Mouse (Mus musculus) thymus, adult 2 months (tissue): ENCODE results near the gene Ing4. TPM values are rescaled to one million over a fixed set of nuclear protein-coding genes. Genes with fewer than 3 reads are reported as not detected.
"Not testable (repeated sequence)": the region's sequence is repeated elsewhere in the genome, so short reads cannot be mapped to it uniquely, and the experiment has no call there.

ENCODE experiments used
- DNase-seq: peaks from one replicate; pipeline ENCODE4 v3.0.0; 2021
- H3K27ac ChIP-seq: fragments of 200-500 bp; 2 replicates; pipeline ENCODE4 v1.5.1; 2012; ENCODE audit warnings: low read length, control low read depth; ENCODE audit not compliant: control insufficient read depth, insufficient read depth
- H3K27me3 ChIP-seq: fragments of 200-500 bp; 2 replicates; pipeline ENCODE4 v1.6.1; 2012; ENCODE audit warnings: mild to moderate bottlenecking, low read length, moderate library complexity, mixed read lengths; ENCODE audit not compliant: control insufficient read depth, insufficient read depth
- H3K36me3 ChIP-seq: fragments of 200-500 bp; 2 replicates; pipeline ENCODE4 v1.6.1; 2012; ENCODE audit warnings: mild to moderate bottlenecking, low read length, moderate library complexity; ENCODE audit not compliant: control insufficient read depth, insufficient read depth
- H3K4me1 ChIP-seq: fragments of 200-500 bp; replicated peaks from 2 replicates; pipeline ENCODE4 v1.6.1; 2012; ENCODE audit warnings: low read length; ENCODE audit not compliant: control insufficient read depth, insufficient read depth
- H3K4me3 ChIP-seq: fragments of 200-500 bp; 2 replicates; pipeline ENCODE4 v1.5.1; 2012; ENCODE audit warnings: mild to moderate bottlenecking, low read length, control low read depth, moderate library complexity; ENCODE audit not compliant: control insufficient read depth, insufficient read depth
- CTCF ChIP-seq: fragments of 200-500 bp; IDR thresholded peaks from 2 replicates; pipeline ENCODE4 v1.5.1; 2012; ENCODE audit warnings: mild to moderate bottlenecking, control low read depth, low read length, moderate library complexity, borderline replicate concordance; ENCODE audit not compliant: control insufficient read depth, poor library complexity, insufficient read depth; ENCODE audit errors: extremely low read depth
- POLR2A ChIP-seq: fragments of 200-500 bp; IDR thresholded peaks from 2 replicates; pipeline ENCODE4 v1.6.1; 2012; ENCODE audit warnings: mild to moderate bottlenecking, low read length, control low read depth, moderate library complexity; ENCODE audit not compliant: control insufficient read depth, poor library complexity, insufficient read depth; ENCODE audit errors: extremely low read depth
- WGBS: fragments of 180-500 bp; shearing (Covaris S2); methylation state at CpG from one replicate; pipeline ENCODE4 v1.1.7; 2018; 5-methylcytosine and 5-hydroxymethylcytosine counted together
- polyA plus RNA-seq: library from polyadenylated mRNA; depleted of rRNA; stranded (reverse); fragments of >200 nt; gene quantifications from 2 replicates; pipeline ENCODE4 v1.2.3, GENCODE M21; 2012

The Ing4 gene
- polyA plus RNA-seq, 1 experiment: 96.8 TPM

DNA sequence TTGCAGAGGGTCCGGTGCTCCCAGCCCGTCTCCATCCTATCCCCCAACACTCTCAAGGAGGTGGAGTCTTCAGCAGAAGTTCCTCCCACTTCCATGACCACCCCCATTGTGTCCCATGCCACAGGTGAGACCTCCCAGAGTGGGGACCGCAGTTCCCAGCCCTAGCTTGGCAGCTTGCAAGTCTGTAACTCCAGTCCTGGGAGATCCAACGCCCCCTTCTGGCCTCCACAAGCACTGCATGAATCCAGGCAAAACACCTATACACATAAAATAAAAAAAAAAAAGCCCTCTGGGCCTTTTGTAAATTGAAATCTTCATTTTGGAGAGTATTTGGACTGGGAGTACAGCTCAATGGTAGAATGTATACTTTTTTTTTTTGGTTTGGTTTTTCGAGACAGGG, 11.7 kb downstream of the Ing4 start:
- Histone ChIP-seq H3K36me3 (peaks cover 46% of the 10 kb centered on the region), H3K27ac (no peak overlapping the region), H3K4me3 (no peak overlapping the region), H3K27me3 (no peaks in the 10 kb centered on the region), H3K4me1 (no peaks in the 10 kb centered on the region)
- WGBS: 77% methylated on average over 5 of the region's 5 CpGs
- TF ChIP-seq POLR2A (no peak), CTCF (peak; percentile 59; the same call in 1 of the 2 replicates)
- no peak for DNase-seq

- Histone ChIP-seq H3K27me3 (no peaks in the 10 kb centered on the region), H3K27ac (no peak overlapping the region), H3K36me3 (no peaks in the 10 kb centered on the region), H3K4me1 (no peaks in the 10 kb centered on the region), H3K4me3 (no peak overlapping the region)
- DNase-seq: no peak
- TF ChIP-seq POLR2A (no peak), CTCF (no peak)
- 90% methylated on average over 6 of the region's 6 CpGs for WGBS
Measured at GRCm38 (mm10) chr6:125061493-125061892, 21.9 kb downstream of the Ing4 start.

DNA sequence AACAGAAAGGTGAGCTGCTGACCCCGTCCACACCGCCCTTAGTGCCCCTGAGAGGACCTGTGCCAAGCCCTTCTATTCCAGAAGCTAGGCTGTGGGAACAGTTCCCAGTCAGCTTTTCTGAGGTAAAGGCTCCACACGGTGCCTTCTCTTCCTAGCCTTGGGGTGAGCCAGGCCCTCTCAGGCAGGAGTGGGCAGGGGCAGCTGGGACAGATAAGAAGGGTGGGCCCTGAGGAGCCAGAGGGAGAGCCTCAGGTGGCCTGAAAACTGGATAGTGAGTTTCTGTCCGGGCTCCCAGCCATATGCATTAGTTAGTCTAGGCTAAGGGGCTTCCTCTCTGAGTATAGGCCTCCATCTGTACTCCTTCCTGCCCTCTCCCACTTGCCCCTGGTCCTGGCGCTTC, 23.0 kb downstream of the Ing4 start:
- Histone ChIP-seq H3K27ac (no peak overlapping the region), H3K4me1 (no peaks in the 10 kb centered on the region), H3K4me3 (no peak overlapping the region), H3K36me3 (no peaks in the 10 kb centered on the region), H3K27me3 (no peaks in the 10 kb centered on the region)
- 91% methylated on average over 5 of the region's 5 CpGs for whole genome bisulfite sequencing
- no peak for TF ChIP-seq CTCF
- TF ChIP-seq POLR2A: no peak
- DNase-seq: no peak

GRCm38 (mm10) chr6:125063906-125064305, 24.3 kb downstream of the Ing4 start:
- TF ChIP-seq CTCF (no peak), POLR2A (no peak)
- no peak overlapping the region for H3K27ac ChIP-seq
- DNase-seq: no peak
- H3K4me1 ChIP-seq: no peaks in the 10 kb centered on the region
- H3K27me3 ChIP-seq: no peaks in the 10 kb centered on the region
- H3K36me3 ChIP-seq: no peaks in the 10 kb centered on the region
- WGBS: over 99% methylated on average over 6 of the region's 6 CpGs
- H3K4me3 ChIP-seq: no peak overlapping the region

- not testable (repeated sequence) for H3K27ac ChIP-seq, H3K36me3 ChIP-seq, H3K27me3 ChIP-seq, H3K4me3 ChIP-seq, H3K4me1 ChIP-seq, DNase-seq
- 80% methylated on average over 1 of the region's 1 CpGs for WGBS
Measured at GRCm38 (mm10) chr6:125065223-125065622, 25.7 kb downstream of the Ing4 start.

- 76% methylated on average over 8 of the region's 8 CpGs for WGBS
- H3K36me3 ChIP-seq: no peaks in the 10 kb centered on the region
- no peak for TF ChIP-seq POLR2A
- peaks cover 14% of the 10 kb centered on the region for H3K4me1 ChIP-seq
- no peaks in the 10 kb centered on the region for H3K27me3 ChIP-seq
- no peak within 1 kb of the TSS for H3K27ac ChIP-seq
- DNase-seq: no peak
- no peak within 1 kb of the TSS for H3K4me3 ChIP-seq
Measured at GRCm38 (mm10) chr6:125067571-125067995, 28.0 kb downstream of the Ing4 start, which contains the start of gene Lpar5. TSS of gene Lpar5 (plus strand) at chr6:125067920.

- TF ChIP-seq CTCF (no peak), POLR2A (no peak)
- Histone ChIP-seq H3K27me3 (no peaks in the 10 kb centered on the region), H3K4me1 (peaks cover 32% of the 10 kb centered on the region), H3K36me3 (no peaks in the 10 kb centered on the region), H3K27ac (peak overlapping the region; percentile 34), H3K4me3 (peak overlapping the region; percentile 47)
- DNase-seq: peak; percentile 69
- 7% methylated on average over 18 of the region's 18 CpGs for WGBS
Measured at GRCm38 (mm10) chr6:125071170-125071895, 31.8 kb downstream of the Ing4 start.
